Mouse (Mus musculus) kidney, postnatal 0 days (tissue): ENCODE data around the gene Arhgef9. TPM values are rescaled to one million over a fixed set of nuclear protein-coding genes. Genes with fewer than 3 reads are reported as not detected.

Source experiments
- ATAC-seq: fragments of 200-750 bp; cut with Nextera tagmentation; replicated peaks from 2 replicates; pipeline ENCODE4 v1.8.0; 2017; ENCODE audit warnings: low read depth, moderate number of reproducible peaks, moderate TSS enrichment, moderate library complexity; ENCODE audit not compliant: low FRiP score
- DNase-seq: peaks from one replicate; pipeline ENCODE4 v3.0.0-alpha.2; 2016; ENCODE audit warnings: low spot score
- H3K27ac ChIP-seq: fragments of 300-500 bp; sonication (generic); 2 replicates; pipeline ENCODE4 v1.5.1; 2014; ENCODE audit warnings: mild to moderate bottlenecking
- H3K27me3 ChIP-seq: fragments of 300-500 bp; sonication (generic); 2 replicates; pipeline ENCODE4 v1.6.1; 2014; ENCODE audit warnings: low read length, mixed read lengths; ENCODE audit not compliant: insufficient read depth
- H3K36me3 ChIP-seq: fragments of 300-500 bp; sonication (generic); 2 replicates; pipeline ENCODE4 v1.6.1; 2014; ENCODE audit warnings: low read length, mixed read lengths; ENCODE audit not compliant: insufficient read depth
- H3K4me1 ChIP-seq: fragments of 300-500 bp; sonication (generic); replicated peaks from 2 replicates; pipeline ENCODE4 v1.6.1; 2014; ENCODE audit warnings: antibody characterized with exemption, low read length, mixed read lengths; ENCODE audit not compliant: insufficient read depth
- H3K4me2 ChIP-seq: fragments of 300-500 bp; sonication (generic); 2 replicates; pipeline ENCODE4 v1.6.1; 2014; ENCODE audit warnings: mild to moderate bottlenecking, low read length, moderate library complexity, mixed read lengths
- H3K4me3 ChIP-seq: fragments of 300-500 bp; sonication (generic); replicated peaks from 2 replicates; pipeline ENCODE4 v1.5.1; 2014; ENCODE audit warnings: low read depth, low read length
- H3K9ac ChIP-seq: fragments of 300-500 bp; sonication (generic); 2 replicates; pipeline ENCODE4 v1.6.1; 2014; ENCODE audit warnings: low read depth, low read length
- H3K9me3 ChIP-seq: fragments of 300-500 bp; sonication (generic); replicated peaks from 2 replicates; pipeline ENCODE4 v1.6.1; 2016; ENCODE audit warnings: low read length, inconsistent platforms, mixed read lengths
- CTCF ChIP-seq: IDR thresholded peaks from 2 replicates; pipeline ENCODE4 v1.5.1; 2016; ENCODE audit warnings: antibody characterized with exemption, low read depth, mild to moderate bottlenecking, moderate library complexity
- WGBS: fragments of 180-500 bp; shearing (Covaris S2); extraction: QIAGEN DNeasy Blood & Tissue Kit; methylation state at CpG from one replicate; pipeline ENCODE4 v1.1.7; 2014; 5-methylcytosine and 5-hydroxymethylcytosine counted together
- polyA plus RNA-seq: library from polyadenylated mRNA; unstranded; fragments of >200 nt; fragmentation: Nextera tagmentation; extraction: Ambion mirVana; gene quantifications from 2 replicates; pipeline ENCODE4 v1.2.1, GENCODE M21; 2015

The Arhgef9 gene
- polyA plus RNA-seq, 1 experiment from 2014 or later, result 9.4 TPM

DNA sequence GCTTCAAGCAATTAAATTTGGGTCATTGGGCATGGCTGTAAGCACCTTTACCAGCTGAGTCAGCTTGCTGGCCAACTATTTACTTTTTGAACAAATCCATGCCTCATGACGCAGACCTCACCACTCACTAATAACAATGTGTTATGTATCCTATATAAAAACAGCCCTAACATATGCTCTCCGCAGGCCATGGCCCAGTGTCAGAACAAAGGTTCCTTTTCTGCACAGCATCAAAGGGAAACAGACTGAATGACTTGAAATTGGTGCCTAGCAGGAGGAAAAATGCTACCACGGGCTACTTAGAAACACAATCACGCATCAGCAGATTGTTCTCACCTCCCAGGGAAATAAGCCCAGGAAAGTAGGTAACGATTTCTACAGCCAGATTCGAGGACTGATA, 73.2 kb downstream of the Arhgef9 start:
- H3K4me1 ChIP-seq, result no peaks in the 10 kb centered on the region
- H3K4me3 ChIP-seq, result no peak overlapping the region
- H3K9ac ChIP-seq, result no peak overlapping the region
- no peak for ATAC-seq
- 70% methylated on average over 6 of the region's 6 CpGs for WGBS
- no peak overlapping the region for H3K27ac ChIP-seq
- no peak for TF ChIP-seq CTCF
- H3K36me3 ChIP-seq, result no peaks in the 10 kb centered on the region
- no peak overlapping the region for H3K4me2 ChIP-seq
- no peak for DNase-seq
- no peaks in the 10 kb centered on the region for H3K9me3 ChIP-seq
- H3K27me3 ChIP-seq, result no peaks in the 10 kb centered on the region

- Histone ChIP-seq H3K9me3 (no peaks in the 10 kb centered on the region), H3K9ac (no peak overlapping the region), H3K27me3 (no peaks in the 10 kb centered on the region), H3K36me3 (no peaks in the 10 kb centered on the region), H3K4me1 (no peaks in the 10 kb centered on the region), H3K4me2 (no peak overlapping the region), H3K27ac (no peak overlapping the region), H3K4me3 (no peak overlapping the region)
- no peak for TF ChIP-seq CTCF
- DNase-seq (no peak), ATAC-seq (no peak)
- WGBS, result 67% methylated on average over 3 of the region's 3 CpGs
Measured at GRCm38 (mm10) chrX:95104361-95104760, 92.3 kb downstream of the Arhgef9 start.

- no peak for DNase-seq
- 70% methylated on average over 4 of the region's 4 CpGs for WGBS
- no peak for TF ChIP-seq CTCF
- Histone ChIP-seq H3K4me1 (no peaks in the 10 kb centered on the region), H3K9ac (no peak overlapping the region), H3K27me3 (no peaks in the 10 kb centered on the region), H3K9me3 (no peaks in the 10 kb centered on the region), H3K4me2 (no peak overlapping the region), H3K27ac (no peak overlapping the region), H3K4me3 (no peak overlapping the region), H3K36me3 (no peaks in the 10 kb centered on the region)
- no peak for ATAC-seq
Measured at GRCm38 (mm10) chrX:95087674-95088073, 109.0 kb downstream of the Arhgef9 start.

DNA sequence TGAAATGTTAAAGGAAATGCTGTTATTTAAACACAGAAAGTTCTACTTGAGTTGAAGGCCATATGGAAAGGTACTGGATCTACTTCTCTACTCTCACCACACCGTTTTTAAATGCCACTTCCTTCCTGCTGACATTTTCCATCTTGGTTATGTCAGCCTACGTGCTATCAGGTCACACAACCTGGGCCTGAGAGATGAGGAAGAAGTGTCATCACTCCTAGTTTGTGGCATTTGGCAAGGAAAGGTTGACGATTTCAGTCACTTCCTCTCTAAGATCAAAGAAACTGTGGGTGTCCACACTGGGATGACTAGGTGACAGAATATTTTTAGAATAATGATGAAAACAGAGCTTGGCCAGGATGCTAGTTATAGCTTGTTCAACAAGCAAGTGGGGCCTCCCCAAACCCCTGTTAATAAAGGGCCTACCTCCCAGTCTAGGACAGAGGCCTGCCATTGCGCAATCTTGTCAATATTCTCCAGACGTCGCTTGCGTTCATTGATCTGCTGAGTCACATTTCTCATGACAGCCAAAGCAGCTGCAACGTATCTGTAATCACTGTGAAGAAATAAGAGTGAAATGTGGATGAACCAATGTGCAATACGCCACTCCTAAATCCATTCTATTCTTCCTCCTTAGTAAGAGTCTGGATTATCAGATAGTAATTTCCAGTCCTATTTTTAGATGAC, 119.5 kb downstream of the Arhgef9 start:
- H3K36me3 ChIP-seq, result no peaks in the 10 kb centered on the region
- no peak overlapping the region for H3K27ac ChIP-seq
- no peak for ATAC-seq
- no peaks in the 10 kb centered on the region for H3K9me3 ChIP-seq
- no peak for DNase-seq
- H3K4me3 ChIP-seq, result no peak overlapping the region
- no peak overlapping the region for H3K4me2 ChIP-seq
- H3K9ac ChIP-seq, result no peak overlapping the region
- TF ChIP-seq CTCF, result no peak
- H3K27me3 ChIP-seq, result no peaks in the 10 kb centered on the region
- 86% methylated on average over 9 of the region's 9 CpGs for WGBS
- H3K4me1 ChIP-seq, result no peaks in the 10 kb centered on the region

GRCm38 (mm10) chrX:95027907-95028306, 168.7 kb downstream of the Arhgef9 start:
- ATAC-seq (no peak), DNase-seq (peak; percentile 1)
- Histone ChIP-seq H3K27me3 (no peaks in the 10 kb centered on the region), H3K4me2 (no peak overlapping the region), H3K9me3 (no peaks in the 10 kb centered on the region), H3K36me3 (no peaks in the 10 kb centered on the region), H3K4me1 (no peaks in the 10 kb centered on the region), H3K9ac (no peak overlapping the region), H3K4me3 (no peak overlapping the region), H3K27ac (no peak overlapping the region)
- no peak for TF ChIP-seq CTCF
- WGBS, result 43% methylated on average over 5 of the region's 5 CpGs

- TF ChIP-seq CTCF, result no peak; the same call in 1 of the 2 replicates
- Histone ChIP-seq H3K9me3 (no peaks in the 10 kb centered on the region), H3K27ac (peak within 1 kb of the TSS; percentile 87), H3K9ac (peak within 1 kb of the TSS; percentile 54), H3K4me2 (peak within 1 kb of the TSS; percentile 64), H3K4me1 (no peaks in the 10 kb centered on the region), H3K36me3 (no peaks in the 10 kb centered on the region), H3K27me3 (no peaks in the 10 kb centered on the region), H3K4me3 (peak within 1 kb of the TSS; percentile 50)
- WGBS, result 25% methylated on average over 30 of the region's 30 CpGs
- peak; percentile 99 for ATAC-seq
- DNase-seq, result peak; percentile 91
Measured at GRCm38 (mm10) chrX:95026361-95026892, 170.2 kb downstream of the Arhgef9 start, which contains the start of gene Spin4. Spin4 (minus strand) TSS chrX:95026682.
